Mouse (Mus musculus) fat pad, adult 2 months (tissue): ENCODE data around the gene Myzap.

Source experiments
- DNase-seq: peaks from one replicate; pipeline ENCODE4 v3.0.0-alpha.2; 2011; ENCODE audit warnings: low read depth, low spot score; ENCODE audit errors: extremely low read depth

Myzap gene

DNA sequence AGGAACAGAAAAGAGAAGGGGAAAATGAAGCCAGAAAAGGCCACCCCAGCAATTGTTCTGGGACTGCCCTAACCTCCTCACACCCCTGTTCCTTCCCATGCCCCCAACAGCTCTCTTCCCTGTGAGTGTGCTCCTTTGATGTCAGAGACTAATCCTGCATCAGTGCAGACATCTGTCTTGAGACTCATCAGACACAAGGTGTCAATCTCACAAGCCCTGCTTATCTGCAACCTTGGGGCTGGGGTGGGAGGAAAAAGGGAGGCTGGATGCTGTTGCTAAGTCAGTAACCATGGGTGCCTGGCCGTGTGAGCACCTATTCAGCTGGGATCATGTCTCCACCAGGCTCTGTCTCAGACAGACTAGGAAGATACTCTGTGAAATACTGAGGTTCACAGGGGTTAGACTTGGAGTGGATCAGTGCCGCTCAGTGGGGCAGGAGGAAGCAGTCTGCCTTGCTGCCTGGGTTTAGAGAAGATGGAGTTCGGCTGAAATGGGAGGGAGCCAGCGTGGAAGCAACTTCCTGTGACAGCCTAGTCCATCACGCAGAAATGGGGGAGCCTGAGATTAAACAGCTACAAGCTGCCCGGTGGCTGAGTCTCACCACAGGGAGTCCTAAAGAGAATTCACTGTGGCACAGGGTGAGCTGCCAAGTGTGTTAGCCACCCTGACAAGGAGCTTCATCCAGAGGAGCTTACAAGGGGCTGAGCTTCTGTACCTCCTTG is 12.9 kb upstream of the Myzap start:
- no peak for DNase-seq

- DNase-seq = no peak
Observed at GRCm38 (mm10) chr9:71599861-71600260, 7.7 kb upstream of the Myzap start.

GRCm38 (mm10) chr9:71596888-71597287 is 4.7 kb upstream of the Myzap start:
- no peak for DNase-seq

- no peak for DNase-seq
Observed at GRCm38 (mm10) chr9:71592577-71593285, 571 bp upstream of the Myzap start.

DNA sequence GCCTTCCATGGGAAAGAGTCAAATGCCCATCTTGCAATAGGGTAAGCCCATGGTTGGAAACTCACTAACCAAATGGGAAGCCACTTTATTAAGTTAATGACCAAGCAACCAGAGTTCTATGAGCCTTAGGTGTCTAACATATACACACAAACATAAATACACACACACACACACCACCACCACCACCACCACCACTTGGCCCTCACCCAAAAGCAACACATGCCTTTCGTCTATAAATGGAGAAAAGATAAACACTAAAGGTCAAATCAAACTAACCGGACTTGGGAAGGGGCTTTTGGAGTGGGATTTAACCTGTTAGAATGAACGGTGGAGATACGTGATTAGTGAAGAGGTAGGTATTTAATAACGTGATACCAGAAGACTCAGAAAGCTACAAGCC is 1.1 kb downstream of the Myzap start:
- DNase-seq = no peak

- DNase-seq = no peak
Observed at GRCm38 (mm10) chr9:71589771-71590170, 2.4 kb downstream of the Myzap start.

DNA sequence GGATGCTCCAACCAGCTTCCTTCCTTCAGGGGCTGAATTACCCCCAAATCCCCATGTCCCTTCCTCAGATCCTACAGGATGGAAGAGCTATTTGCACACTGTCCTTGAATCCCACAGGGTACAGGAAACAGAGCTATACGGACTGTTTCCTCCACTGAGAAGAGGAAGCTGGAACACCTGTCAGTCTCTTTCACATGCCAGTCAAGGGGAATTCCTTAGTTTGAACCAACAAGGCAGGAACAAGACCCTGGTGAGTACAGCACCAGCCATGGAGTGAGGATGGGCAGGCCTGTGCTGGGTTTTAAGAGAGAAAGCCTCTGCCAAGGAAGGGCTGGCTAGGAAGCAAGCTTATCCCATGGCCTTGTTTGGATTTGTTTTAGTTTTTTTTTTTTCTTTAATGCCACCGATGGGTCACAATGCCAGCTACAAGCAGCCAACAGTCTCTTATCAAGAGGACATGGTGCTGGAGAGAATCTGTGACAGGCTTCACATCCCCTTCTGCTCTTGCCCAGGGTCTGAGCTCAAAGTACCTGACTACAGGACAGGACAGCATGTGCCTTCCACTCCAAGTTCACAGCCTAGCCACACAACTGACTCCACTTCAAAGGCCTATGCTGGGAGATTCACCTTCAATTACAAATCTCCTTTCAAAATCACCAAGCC is 3.1 kb downstream of the Myzap start:
- DNase-seq = no peak

DNA sequence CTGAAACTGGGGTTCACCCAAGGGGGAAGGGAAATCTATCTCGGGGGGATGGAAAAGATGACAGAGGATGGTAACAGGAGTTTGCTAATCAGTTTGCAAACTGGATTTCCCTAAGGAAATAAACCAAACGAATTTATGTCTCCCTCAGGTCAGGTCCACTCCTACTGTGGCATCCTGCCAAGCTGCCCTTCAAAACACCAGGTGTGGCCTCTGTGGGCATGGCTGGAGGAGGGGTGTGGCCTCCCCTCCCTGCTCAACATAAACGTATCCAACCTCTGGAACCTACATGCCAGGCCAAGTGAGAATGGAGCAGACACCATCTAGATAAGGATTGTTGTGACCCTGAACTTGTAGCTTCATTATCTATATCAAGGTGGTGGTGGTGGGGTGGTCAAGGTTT is 5.8 kb downstream of the Myzap start:
- no peak for DNase-seq

DNA sequence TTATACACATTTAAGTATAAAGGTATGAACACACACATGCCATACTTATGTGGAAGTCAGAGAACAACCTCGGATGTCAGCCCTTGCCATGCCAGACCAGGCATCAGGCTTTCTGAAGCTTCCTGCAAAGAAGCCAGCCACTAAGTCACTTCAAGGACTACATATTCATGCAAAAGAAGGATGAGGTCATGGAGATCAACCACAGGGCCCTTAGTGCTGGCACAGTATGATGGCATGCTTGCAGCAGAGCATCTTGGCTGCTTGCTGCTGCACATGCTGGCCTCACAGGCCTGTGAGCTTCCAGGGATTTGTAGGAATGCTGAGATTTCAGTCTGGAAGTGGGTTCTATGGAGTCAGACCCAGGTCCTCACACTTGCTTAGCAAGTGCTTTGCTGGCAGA is 9.4 kb downstream of the Myzap start:
- DNase-seq = no peak

DNA sequence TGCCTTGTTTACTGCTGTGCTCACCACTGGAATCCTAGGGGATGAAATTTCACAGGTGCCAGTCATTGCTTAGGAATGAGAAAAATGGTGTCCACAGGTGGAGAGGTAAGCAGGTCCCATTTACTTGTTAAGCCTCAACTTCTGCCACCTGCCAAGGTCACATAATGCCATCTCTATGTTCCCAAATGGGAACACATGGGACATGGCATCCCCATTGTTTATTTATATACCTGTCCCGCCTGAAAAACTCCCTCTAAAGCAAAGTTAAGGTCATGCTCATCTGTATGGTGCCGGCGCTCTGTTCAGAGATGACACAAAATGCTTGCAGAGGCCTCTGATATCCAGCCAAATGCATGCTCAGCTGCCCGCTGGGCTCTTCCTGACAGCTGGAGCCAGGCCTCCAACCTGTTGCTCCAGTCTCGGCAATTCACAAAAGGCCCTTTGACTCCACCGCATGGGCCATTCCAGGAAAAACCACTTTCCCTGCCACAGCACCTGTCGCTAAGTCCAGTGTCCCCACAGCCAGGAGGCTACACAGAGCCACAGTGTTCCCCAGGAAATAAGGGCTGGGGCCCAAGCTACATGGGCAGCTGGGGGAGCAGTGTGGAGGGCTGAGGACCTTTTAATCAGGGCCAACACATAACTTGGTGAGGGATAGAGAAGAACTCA is 13.1 kb downstream of the Myzap start:
- DNase-seq = peak; percentile 52

DNA sequence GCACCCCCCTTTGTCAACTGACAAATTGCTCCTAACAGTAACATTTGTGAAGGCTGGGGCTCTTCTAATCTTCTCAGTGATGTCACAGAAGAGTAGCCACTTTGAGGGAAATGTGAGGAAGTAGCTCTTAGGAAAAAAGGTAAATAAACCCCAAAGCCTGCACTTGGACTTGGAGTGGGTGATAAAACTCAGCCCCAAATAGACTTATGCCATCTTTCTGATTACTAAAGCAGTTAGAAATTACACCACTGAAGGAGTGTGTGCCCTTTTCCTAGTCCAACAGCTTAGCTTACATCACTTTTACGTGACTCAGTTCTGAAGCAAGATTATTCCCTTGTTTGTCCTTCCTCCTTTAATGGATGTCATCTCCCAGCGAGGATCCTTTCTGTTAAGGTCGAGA is 17.7 kb downstream of the Myzap start:
- no peak for DNase-seq

DNA sequence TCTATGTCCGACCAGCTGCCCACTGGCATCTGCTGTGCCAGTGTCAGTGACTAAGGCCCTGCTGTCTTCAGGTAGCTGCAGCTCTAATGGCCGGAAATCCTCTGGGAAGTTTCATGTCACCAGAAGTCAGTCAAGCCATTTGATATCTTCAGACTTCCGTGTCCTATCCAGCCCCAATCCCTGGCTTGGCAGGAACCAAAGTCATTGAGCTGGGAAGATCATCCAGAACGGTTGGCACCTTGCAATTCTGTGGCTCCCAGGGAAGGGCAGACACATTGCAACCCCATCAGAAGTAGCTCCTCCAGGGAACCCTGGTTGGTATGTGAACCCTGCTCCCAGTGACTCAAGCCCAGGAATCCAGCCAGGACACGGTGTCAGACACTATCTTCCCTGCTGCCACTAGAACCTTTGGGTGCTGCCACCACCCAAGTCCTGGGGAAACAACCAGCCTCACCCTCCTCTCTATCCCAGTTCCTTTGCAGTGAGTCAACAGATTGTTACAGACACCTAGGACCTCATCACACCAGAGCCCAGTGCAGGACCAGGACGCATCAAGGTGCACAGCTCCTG is 18.3 kb downstream of the Myzap start:
- no peak for DNase-seq

GRCm38 (mm10) chr9:71571150-71571633 is 21.0 kb downstream of the Myzap start:
- peak; percentile 45 for DNase-seq

GRCm38 (mm10) chr9:71570170-71570569 is 22.0 kb downstream of the Myzap start:
- DNase-seq = no peak

GRCm38 (mm10) chr9:71568323-71568942 is 23.7 kb downstream of the Myzap start:
- no peak for DNase-seq

- no peak for DNase-seq
Observed at GRCm38 (mm10) chr9:71567391-71567790, 24.8 kb downstream of the Myzap start.

- no peak for DNase-seq
Observed at GRCm38 (mm10) chr9:71566763-71567162, 25.4 kb downstream of the Myzap start.

DNA sequence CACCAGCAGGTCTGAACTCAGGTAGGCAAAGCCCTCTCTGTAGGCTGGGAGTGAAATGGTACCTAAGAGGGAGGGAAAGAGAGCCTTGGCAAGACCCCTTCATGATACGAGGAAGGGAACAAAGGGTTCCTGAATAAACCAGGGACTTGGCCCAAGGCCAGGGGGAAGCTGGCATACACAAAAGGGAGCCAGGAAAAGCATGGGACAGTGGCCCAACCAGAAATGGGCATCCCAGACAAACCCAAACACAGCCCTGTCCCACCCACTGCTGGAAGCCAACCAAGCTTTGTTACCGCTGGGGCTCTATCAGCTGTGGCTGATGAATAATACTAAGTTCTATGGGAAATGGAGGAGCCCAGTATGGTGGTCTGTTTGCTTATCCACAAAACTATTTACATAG is 34.4 kb downstream of the Myzap start:
- peak; percentile 30 for DNase-seq

DNA sequence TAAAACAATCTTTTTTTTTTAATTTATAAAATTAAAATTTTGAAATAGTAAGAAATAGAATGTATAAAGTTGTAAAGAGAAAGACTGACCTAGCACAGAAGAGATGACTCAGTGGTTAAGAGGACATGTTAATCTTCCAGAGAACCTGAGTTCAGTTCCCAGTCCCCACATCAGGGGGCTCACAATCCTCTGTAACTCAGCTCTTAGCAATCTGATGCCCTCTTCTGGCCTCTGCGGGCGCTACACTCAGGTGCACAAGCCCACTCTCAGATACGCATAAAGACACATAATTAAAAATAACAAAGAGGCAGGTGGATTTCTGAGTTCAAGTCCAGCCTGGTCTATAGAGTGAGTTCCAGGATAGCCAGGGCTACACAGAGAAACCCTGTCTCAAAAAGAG is 38.2 kb downstream of the Myzap start:
- DNase-seq = no peak

DNA sequence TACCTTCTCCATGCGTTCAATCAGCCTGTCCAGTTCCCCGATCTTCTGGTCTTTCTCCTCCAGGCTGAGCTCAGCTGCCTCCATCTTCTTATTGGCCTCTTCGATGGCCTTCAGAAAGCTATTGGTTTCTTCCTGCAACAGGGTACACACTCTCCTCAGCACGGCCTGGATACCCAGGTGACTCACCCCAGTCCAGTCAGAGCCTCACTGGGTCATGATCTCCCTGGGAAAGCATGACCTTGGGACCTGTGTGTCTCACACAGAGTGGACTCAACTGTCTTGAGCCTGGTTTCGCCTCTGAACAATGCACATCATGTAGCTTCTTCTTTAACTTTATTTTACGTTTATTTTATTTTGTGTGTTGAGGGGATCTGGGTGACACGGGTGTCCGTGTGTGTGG is 42.0 kb downstream of the Myzap start:
- DNase-seq = no peak
